Mouse (Mus musculus): ENCODE data around the gene Vps4a.

Vps4a gene

DNA sequence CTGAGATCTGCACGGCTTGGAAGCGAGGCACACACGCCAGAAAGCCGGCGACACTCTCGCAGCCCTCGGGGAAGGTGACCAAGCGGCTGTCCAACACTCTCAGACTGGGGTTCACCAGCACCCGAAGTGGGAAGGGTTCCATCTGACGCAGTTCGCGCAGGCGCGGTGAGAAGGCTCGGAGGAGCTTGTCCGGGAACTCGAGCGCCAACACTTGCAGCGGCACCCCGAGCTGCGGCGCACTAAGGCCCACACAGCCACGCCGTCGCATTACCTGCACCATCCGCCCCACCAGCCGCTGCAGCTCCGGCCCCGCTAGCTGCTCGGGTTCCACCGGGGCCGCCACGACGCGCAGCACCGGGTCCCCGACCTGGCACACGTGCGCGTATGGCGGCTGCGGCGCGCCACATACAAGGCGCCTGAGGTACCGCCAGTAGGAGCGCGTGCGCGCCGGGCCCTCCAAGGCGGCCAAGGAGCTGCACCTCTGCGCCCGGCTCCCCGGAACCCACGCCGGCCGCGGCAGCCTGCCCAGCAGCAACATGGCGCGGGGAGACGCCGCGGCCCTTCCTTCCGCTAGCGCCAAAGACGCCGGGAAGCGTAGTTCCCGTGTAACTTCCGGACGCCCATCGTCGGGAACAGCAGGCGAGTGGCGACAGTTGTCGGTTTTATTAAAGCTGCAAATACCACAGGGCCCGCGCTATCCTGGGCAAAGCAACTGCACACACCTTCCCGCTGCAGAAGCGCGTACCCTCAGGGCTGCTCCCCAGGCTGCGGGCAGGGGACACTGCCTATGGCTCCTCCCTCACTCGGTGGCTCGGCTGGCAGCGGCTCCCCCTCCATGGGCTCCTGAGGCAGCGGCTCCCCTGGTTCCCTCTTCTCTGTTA is 17.3 kb downstream of the Vps4a start, which contains the start of gene Pdf:
TSS of gene Pdf (minus strand) at position 554 of the 881 bp plus-strand sequence.
- in situ Hi-C loops (cut with MboI, MseI): no loop called here

- in situ Hi-C loops (cut with MboI, MseI): no loop called here
These were observed 18.5 kb downstream of the Vps4a start for GRCm38 (mm10) chr8:107049480-107049879.

DNA sequence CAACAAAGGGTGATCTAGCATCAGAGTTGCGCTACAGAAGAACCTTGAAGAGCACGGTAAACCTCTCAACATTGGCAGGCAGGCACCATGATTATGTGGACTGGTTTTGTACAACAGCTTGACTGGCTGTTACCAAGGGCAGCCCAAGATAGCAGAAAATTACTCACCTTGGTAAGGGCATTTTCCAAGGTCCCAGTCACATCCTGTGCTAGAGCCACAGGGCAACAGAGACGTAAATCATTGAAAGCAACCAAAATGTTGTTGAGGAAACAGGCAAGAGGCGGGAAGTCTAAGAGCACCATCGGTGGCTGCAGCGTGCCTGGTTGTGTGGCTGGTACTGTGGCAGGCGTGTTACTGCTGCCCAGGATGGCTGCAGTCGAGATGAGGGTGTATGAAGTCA is 21.0 kb downstream of the Vps4a start:
- in situ Hi-C loops (cut with MboI, MseI): no loop called here

DNA sequence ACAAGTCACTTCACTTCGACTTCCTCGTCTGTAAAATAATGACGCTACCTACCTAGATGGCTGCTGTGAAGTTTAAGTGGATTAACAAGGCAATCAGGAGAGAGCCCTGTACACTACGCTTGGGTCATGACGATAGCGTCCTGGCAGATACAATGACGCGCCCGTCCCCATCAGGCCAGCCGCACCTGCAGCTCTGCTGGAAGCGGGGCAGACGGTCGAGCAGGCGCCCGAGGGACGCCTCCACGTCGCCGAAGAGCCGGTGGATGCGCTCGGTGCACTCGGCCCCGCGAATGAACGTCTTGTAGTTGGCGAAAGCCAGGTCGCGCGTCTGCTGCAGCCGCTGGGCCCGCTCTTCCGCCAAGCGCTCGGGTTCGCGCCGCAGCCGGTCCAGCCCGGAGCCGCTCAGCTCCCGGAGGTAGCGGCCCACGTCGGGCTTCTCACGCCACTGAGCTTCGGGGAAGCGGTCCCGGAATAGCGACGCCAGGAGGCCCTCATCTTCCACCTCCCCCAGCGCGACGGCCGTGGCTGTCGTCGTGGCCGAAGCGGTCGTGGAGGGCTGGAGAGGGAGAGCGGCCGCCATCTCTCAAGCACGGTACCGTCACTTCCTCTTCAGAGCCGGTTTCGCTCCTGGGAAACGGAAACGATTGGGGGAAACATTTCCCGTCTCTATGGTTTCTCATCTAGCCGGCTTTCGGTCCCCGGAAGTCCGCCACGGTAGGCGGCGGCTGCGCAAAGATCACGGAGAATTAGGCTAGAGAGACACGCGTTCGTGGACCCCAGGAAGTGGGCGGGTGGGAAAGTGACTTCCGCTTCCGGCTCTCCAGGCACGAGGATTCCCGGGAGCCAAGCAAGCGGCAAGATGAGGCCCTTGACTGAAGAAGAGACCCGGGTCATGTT is 25.3 kb downstream of the Vps4a start, which contains the start of the genes Cog8 and Nip7:
TSS of gene Cog8 (minus strand) at position 614 of the 897 bp plus-strand sequence.
TSS of gene Nip7 (plus strand) at position 802 of the 897 bp plus-strand sequence.
- in situ Hi-C loops (cut with MboI, MseI): no loop called here

- in situ Hi-C loops (cut with MboI, MseI): no loop called here
These were observed 25.9 kb downstream of the Vps4a start for GRCm38 (mm10) chr8:107056973-107057369.

DNA sequence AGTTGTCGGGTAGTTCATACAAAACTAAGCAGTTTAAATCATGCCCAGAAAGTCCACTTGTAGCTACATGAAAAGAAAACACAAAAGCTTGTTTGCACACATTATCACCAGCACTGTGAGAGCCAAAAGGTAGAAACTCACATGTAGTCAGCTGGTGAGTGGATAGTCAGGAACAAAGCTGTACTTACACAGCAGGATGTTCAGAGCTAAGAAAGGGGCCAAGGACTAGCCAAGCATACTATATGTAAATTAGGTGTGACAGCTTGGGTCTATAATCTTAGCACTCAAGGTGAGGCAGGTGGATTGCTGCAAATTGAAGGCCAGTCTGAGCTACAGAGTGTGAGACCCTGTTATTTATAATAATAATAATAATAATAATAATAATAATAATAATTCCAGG is 31.6 kb downstream of the Vps4a start:
- in situ Hi-C loops (cut with MboI, MseI): no loop called here

- in situ Hi-C loops (cut with MboI, MseI): no loop called here
These were observed 34.8 kb downstream of the Vps4a start, which contains the start of gene Tmed6 for GRCm38 (mm10) chr8:107065511-107066496. TSS of gene Tmed6 (minus strand) at chr8:107065644.

DNA sequence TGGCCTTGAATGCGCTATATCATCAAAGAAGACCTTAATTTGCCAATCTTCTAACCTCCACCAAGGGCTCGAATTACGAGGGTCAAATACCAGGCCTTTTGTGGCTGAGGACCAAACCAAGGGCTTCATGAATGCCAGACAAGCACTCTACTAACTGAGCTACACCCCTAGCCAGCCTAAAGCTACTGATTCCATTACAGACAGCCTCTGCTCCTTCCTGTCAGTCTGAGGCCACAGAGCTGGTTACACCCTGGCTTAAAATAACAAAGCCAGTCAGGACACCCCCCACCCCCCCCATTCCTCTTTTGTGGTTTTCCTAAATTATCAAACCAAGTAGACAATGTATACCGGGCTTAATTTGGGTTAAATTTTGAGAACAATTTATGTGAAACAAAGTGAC is 42.7 kb downstream of the Vps4a start:
- in situ Hi-C loops (cut with MboI, MseI): no loop called here

DNA sequence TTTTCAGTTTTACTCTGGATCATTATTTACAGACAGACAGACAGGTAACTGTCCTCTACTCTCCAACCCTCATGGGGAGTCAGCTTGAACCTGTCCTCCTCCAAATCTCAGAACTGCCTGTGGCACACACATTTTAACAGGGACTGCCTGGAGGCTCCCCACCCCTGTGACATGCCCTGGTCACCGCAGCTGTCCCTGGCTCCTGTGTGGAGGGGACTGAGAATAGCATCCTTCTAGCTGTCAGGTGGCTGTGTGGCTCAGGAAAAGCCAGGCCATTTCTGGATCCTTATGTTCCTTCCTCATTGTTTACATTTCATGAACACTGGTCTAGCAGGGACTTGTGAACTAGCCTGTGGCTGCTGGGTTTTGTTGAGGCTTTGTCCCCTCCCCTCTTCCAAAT is 43.1 kb downstream of the Vps4a start:
- in situ Hi-C loops (cut with MboI, MseI): no loop called here

- in situ Hi-C loops (cut with MboI, MseI): no loop called here
These were observed 45.3 kb downstream of the Vps4a start for GRCm38 (mm10) chr8:107076239-107076888.

- in situ Hi-C loops (cut with MboI, MseI): no loop called here
These were observed 54.3 kb downstream of the Vps4a start for GRCm38 (mm10) chr8:107085358-107085757.

DNA sequence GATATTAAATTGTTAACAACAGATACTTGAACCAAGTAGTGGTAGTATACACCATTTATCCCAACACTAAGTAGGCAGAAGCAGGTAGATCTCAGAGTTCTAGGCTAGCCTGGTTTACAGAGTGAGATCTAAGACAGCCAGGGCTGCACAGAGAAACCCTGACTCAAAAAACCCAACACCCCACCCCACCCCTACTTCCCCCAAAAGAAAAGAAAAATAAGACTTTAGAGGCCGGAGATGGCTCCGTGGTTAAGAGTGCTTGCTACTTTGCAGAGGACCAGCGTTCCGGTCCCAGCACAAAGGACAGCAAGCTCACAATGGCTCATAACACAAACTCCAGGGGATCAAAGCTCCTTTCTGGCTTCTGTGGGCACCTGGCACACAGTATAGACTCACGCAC is 55.0 kb downstream of the Vps4a start:
- in situ Hi-C loops (cut with MboI, MseI): no loop called here

DNA sequence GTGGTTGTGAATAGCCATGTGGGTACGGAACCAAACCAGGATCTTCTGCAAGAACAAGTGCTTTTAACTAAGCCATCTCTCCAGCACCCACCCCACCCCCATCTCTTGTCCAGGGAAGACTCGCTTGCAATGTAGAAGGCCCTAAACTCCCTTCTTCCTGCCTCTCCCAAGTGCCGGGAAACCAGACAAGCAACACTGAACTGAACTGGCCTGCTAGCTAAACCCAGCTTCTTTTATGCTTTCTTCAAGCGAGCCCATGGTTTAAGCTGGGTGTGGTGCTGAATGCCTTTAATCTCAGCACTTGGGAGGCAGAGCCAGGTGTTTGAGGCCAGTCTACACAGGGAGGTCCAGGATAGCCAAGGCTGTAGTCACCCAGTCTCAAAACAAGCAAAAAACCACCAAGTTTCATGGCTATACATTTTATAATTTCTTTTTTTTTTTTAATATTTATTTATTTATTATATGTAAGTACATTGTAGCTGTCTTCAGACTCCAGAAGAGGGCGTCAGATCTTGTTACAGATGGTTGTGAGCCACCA is 57.6 kb downstream of the Vps4a start:
- in situ Hi-C loops (cut with MboI, MseI): no loop called here

DNA sequence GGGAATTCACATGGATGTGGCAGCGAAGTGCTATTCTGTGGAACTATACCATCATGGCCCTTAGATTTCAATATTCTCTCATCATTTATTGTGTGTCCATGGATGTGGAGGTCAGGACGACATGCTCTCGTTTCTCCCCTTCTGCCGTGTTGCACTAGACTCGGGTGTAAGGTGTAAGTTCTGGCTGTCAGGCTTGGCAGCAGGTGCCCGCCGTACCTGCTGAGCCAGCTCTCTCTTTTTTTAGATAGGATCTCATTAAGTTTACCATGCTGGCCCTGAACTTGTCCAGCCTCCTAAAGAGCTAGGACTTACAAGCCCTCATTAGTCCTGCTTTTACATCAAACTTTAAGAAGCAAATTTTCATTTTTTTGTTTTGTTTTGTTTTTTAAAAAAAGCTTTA is 59.5 kb downstream of the Vps4a start:
- in situ Hi-C loops (cut with MboI, MseI): no loop called here
